Mouse (Mus musculus) embryonic facial prominence, embryonic 11.5 days (tissue): ENCODE data around the gene Bri3bp. TPM values are rescaled to one million over a fixed set of nuclear protein-coding genes. Genes with fewer than 3 reads are reported as not detected.

Experiments
- ATAC-seq: fragments of 200-750 bp; cut with Nextera tagmentation; replicated peaks from 2 replicates; pipeline ENCODE4 v1.8.0; 2017; ENCODE audit warnings: low read depth; ENCODE audit not compliant: insufficient number of reproducible peaks, low FRiP score, low TSS enrichment
- DNase-seq: peaks from one replicate; pipeline ENCODE4 v3.0.0-alpha.2; 2015; ENCODE audit warnings: low spot score
- H3K27ac ChIP-seq: fragments of 300-500 bp; sonication (generic); replicated peaks from 2 replicates; pipeline ENCODE4 v1.5.1; 2014; ENCODE audit warnings: mild to moderate bottlenecking, low read depth, low read length, control low read depth
- H3K27me3 ChIP-seq: fragments of 300-500 bp; sonication (generic); 2 replicates; pipeline ENCODE4 v1.6.1; 2014; ENCODE audit warnings: mild to moderate bottlenecking, low read length, moderate library complexity, mixed read lengths; ENCODE audit not compliant: control insufficient read depth, insufficient read depth
- H3K36me3 ChIP-seq: fragments of 300-500 bp; sonication (generic); replicated peaks from 2 replicates; pipeline ENCODE4 v1.6.1; 2014; ENCODE audit warnings: low read depth, mild to moderate bottlenecking, low read length, moderate library complexity, mixed read lengths; ENCODE audit not compliant: control insufficient read depth, insufficient read depth
- H3K4me1 ChIP-seq: fragments of 300-500 bp; sonication (generic); 2 replicates; pipeline ENCODE4 v1.6.1; 2014; ENCODE audit warnings: low read length, mixed read lengths; ENCODE audit not compliant: control insufficient read depth, insufficient read depth
- H3K4me2 ChIP-seq: fragments of 300-500 bp; sonication (generic); 2 replicates; pipeline ENCODE4 v1.6.1; 2014; ENCODE audit warnings: low read depth, mild to moderate bottlenecking, control low read depth, low read length, moderate library complexity
- H3K4me3 ChIP-seq: fragments of 300-500 bp; sonication (generic); 2 replicates; pipeline ENCODE4 v1.5.1; 2014; ENCODE audit warnings: low read depth, low read length, control low read depth
- H3K9ac ChIP-seq: fragments of 300-500 bp; sonication (generic); replicated peaks from 2 replicates; pipeline ENCODE4 v1.6.1; 2014; ENCODE audit warnings: mild to moderate bottlenecking, control low read depth, low read length
- H3K9me3 ChIP-seq: fragments of 300-500 bp; sonication (generic); replicated peaks from 2 replicates; pipeline ENCODE4 v1.6.1; 2016; ENCODE audit warnings: mild to moderate bottlenecking, low read length, inconsistent platforms, mixed read lengths; ENCODE audit not compliant: control insufficient read depth
- WGBS: fragments of 180-500 bp; shearing (Covaris S2); extraction: QIAGEN DNeasy Blood & Tissue Kit; methylation state at CpG from one replicate; pipeline ENCODE4 v1.1.7; 2014; 5-methylcytosine and 5-hydroxymethylcytosine counted together
- polyA plus RNA-seq: library from polyadenylated mRNA; unstranded; fragments of >200 nt; fragmentation: Nextera tagmentation; extraction: Ambion mirVana; gene quantifications from 2 replicates; pipeline ENCODE4 v1.2.1, GENCODE M21; 2014

Bri3bp gene
- polyA plus RNA-seq, 1 experiment from 2014 or later, result 26.3 TPM

DNA sequence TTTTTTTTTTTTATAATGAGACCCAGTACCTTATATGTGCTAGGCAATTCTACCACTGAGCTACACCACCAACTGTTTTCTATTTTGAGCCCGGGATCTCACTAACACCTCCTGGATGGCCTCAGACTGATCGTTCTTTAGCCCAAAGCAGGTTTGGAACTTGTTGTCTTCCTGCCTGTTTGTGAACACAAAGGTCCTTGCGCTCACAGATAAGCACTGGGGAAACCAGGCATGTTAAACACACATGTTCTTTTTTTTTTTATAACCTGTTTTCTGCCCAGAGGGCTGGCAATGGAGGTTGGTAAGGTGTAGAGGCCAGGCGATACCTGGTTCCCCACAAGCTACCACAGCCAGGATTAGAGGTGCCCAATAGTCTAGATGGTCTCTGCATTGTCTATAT is 7.3 kb downstream of the Bri3bp start:
- ATAC-seq, result no peak
- H3K9ac ChIP-seq, result no peak overlapping the region
- no peak overlapping the region for H3K4me3 ChIP-seq
- no peaks in the 10 kb centered on the region for H3K27me3 ChIP-seq
- no peaks in the 10 kb centered on the region for H3K4me1 ChIP-seq
- WGBS, result 91% methylated on average over 4 of the region's 4 CpGs
- no peak overlapping the region for H3K27ac ChIP-seq
- H3K9me3 ChIP-seq, result no peaks in the 10 kb centered on the region
- no peaks in the 10 kb centered on the region for H3K36me3 ChIP-seq
- no peak for DNase-seq
- no peak overlapping the region for H3K4me2 ChIP-seq

DNA sequence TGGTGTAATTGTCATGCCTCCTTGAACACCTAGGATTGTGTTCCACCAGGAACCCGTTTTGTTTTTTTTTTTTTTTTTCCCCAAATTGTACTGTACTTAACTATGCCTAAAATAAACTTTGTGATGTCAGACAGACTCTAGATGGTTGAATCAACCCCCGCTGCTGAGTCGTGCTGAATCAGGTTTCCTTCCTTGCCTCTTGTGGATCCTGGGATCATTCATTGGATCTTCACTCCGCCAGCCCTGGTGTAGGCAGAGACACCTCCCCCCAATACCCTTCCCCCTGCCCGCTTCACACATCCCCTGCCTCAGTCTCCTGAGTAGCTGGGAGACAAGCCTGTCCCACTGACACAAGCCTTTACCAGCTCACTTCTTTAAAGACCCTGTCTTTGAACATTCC is 7.9 kb downstream of the Bri3bp start:
- 86% methylated on average over 5 of the region's 5 CpGs for WGBS
- 0 out of 2 replicates have a peak, but pooled peaks cover 1% of the 10 kb centered on the region for H3K36me3 ChIP-seq

GRCm38 (mm10) chr5:125452573-125452972 is 11.2 kb downstream of the Bri3bp start:
- Histone ChIP-seq H3K4me1 (no peaks in the 10 kb centered on the region), H3K27me3 (no peaks in the 10 kb centered on the region), H3K4me2 (no peak overlapping the region), H3K4me3 (no peak overlapping the region), H3K36me3 (0 out of 2 replicates have a peak, but pooled peaks cover 5% of the 10 kb centered on the region), H3K27ac (no peak overlapping the region), H3K9ac (no peak overlapping the region), H3K9me3 (no peaks in the 10 kb centered on the region)
- ATAC-seq, result no peak
- no peak for DNase-seq
- 87% methylated on average over 9 of the region's 9 CpGs for WGBS

More for the DNA sequence above, 7.9 kb downstream of the Bri3bp start:
- Histone ChIP-seq H3K4me3 (no peak overlapping the region), H3K4me1 (no peaks in the 10 kb centered on the region), H3K4me2 (no peak overlapping the region), H3K27me3 (no peaks in the 10 kb centered on the region), H3K9me3 (no peaks in the 10 kb centered on the region), H3K9ac (no peak overlapping the region), H3K27ac (no peak overlapping the region)
- DNase-seq (no peak), ATAC-seq (no peak)

DNA sequence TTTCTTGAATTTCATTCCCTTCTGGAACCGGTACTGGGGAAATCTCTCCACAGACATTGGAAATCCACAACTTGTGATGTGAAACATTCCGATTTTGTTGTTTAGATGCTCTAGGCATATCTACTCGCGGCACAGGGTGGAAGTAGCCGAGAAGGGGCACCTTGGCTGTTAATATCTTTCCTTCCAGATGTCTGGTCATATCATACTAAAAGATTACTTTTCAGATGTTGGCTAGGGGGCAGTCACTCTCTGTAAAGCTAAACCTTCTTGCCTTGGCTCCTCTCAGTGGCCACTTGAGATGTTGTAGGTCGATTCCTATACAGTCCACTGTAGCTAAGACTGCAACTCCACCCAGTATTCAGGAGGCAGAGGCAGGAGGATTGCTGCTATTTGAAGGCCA is 14.7 kb downstream of the Bri3bp start:
- Histone ChIP-seq H3K4me2 (no peak overlapping the region), H3K4me1 (no peaks in the 10 kb centered on the region), H3K9ac (no peak overlapping the region), H3K9me3 (no peaks in the 10 kb centered on the region), H3K27ac (no peak overlapping the region), H3K36me3 (0 out of 2 replicates have a peak, but pooled peaks cover 5% of the 10 kb centered on the region), H3K4me3 (no peak overlapping the region), H3K27me3 (no peaks in the 10 kb centered on the region)
- no peak for ATAC-seq
- DNase-seq, result no peak
- WGBS, result 89% methylated on average over 6 of the region's 6 CpGs

GRCm38 (mm10) chr5:125457538-125457937 is 16.2 kb downstream of the Bri3bp start:
- 89% methylated on average over 6 of the region's 6 CpGs for WGBS
- Histone ChIP-seq H3K4me3 (no peak overlapping the region), H3K4me1 (no peaks in the 10 kb centered on the region), H3K36me3 (0 out of 2 replicates have a peak, but pooled peaks cover 5% of the 10 kb centered on the region), H3K27me3 (no peaks in the 10 kb centered on the region), H3K9ac (no peak overlapping the region), H3K9me3 (no peaks in the 10 kb centered on the region), H3K27ac (no peak overlapping the region), H3K4me2 (no peak overlapping the region)
- DNase-seq, result no peak
- ATAC-seq, result no peak

- H3K9me3 ChIP-seq, result no peaks in the 10 kb centered on the region
- H3K27ac ChIP-seq, result no peak overlapping the region
- H3K4me3 ChIP-seq, result no peak overlapping the region
- ATAC-seq (no peak), DNase-seq (no peak)
- H3K9ac ChIP-seq, result no peak overlapping the region
- H3K4me2 ChIP-seq, result no peak overlapping the region
- H3K36me3 ChIP-seq, result no peaks in the 10 kb centered on the region
- 79% methylated on average over 3 of the region's 3 CpGs for WGBS
- no peaks in the 10 kb centered on the region for H3K27me3 ChIP-seq
- H3K4me1 ChIP-seq, result no peaks in the 10 kb centered on the region
Observed at GRCm38 (mm10) chr5:125460574-125460973, 19.2 kb downstream of the Bri3bp start.

- Histone ChIP-seq H3K4me2 (no peak overlapping the region), H3K9me3 (no peaks in the 10 kb centered on the region), H3K36me3 (no peaks in the 10 kb centered on the region), H3K27ac (no peak overlapping the region), H3K4me3 (no peak overlapping the region), H3K4me1 (no peaks in the 10 kb centered on the region), H3K9ac (no peak overlapping the region), H3K27me3 (no peaks in the 10 kb centered on the region)
- 62% methylated on average over 10 of the region's 10 CpGs for WGBS
- ATAC-seq, result no peak
- DNase-seq, result peak; percentile 29
Observed at GRCm38 (mm10) chr5:125461868-125462445, 20.6 kb downstream of the Bri3bp start.

GRCm38 (mm10) chr5:125465192-125465591 is 23.8 kb downstream of the Bri3bp start:
- Histone ChIP-seq H3K9ac (no peak overlapping the region), H3K27me3 (no peaks in the 10 kb centered on the region), H3K4me2 (no peak overlapping the region), H3K9me3 (no peaks in the 10 kb centered on the region), H3K36me3 (no peaks in the 10 kb centered on the region), H3K4me1 (no peaks in the 10 kb centered on the region), H3K27ac (no peak overlapping the region), H3K4me3 (no peak overlapping the region)
- DNase-seq (no peak), ATAC-seq (no peak)
- WGBS, result 41% methylated on average over 7 of the region's 7 CpGs
